Mouse (Mus musculus) liver, embryonic 12.5 days (tissue): Measurements from ENCODE around the gene Zfp454. TPM values are rescaled to one million over a fixed set of nuclear protein-coding genes. Genes with fewer than 3 reads are reported as not detected.
A peak's percentile ranks its signal among the peaks of the same experiment; 100 is the strongest.

Experiments used
- ATAC-seq: fragments of 200-750 bp; cut with Nextera tagmentation; 2 replicates; pipeline ENCODE4 v1.8.0; 2017; ENCODE audit warnings: moderate number of reproducible peaks, mild to moderate bottlenecking, moderate library complexity
- H3K27ac ChIP-seq: fragments of 300-500 bp; sonication (generic); 2 replicates; pipeline ENCODE4 v1.5.1; 2016; ENCODE audit warnings: mild to moderate bottlenecking
- H3K27me3 ChIP-seq: fragments of 300-500 bp; sonication (generic); replicated peaks from 2 replicates; pipeline ENCODE4 v1.6.1; 2016; ENCODE audit warnings: mild to moderate bottlenecking, moderate library complexity
- H3K36me3 ChIP-seq: fragments of 300-500 bp; sonication (generic); 2 replicates; pipeline ENCODE4 v1.6.1; 2016; ENCODE audit warnings: mild to moderate bottlenecking, moderate library complexity
- H3K4me1 ChIP-seq: fragments of 300-500 bp; sonication (generic); 2 replicates; pipeline ENCODE4 v1.6.1; 2016
- H3K4me2 ChIP-seq: fragments of 300-500 bp; sonication (generic); 2 replicates; pipeline ENCODE4 v1.6.1; 2016; ENCODE audit warnings: mild to moderate bottlenecking, moderate library complexity
- H3K4me3 ChIP-seq: fragments of 300-500 bp; sonication (generic); 2 replicates; pipeline ENCODE4 v1.5.1; 2016; ENCODE audit warnings: mild to moderate bottlenecking, moderate library complexity
- H3K9ac ChIP-seq: fragments of 300-500 bp; sonication (generic); 2 replicates; pipeline ENCODE4 v1.6.1; 2016; ENCODE audit warnings: mild to moderate bottlenecking, moderate library complexity
- H3K9me3 ChIP-seq: fragments of 300-500 bp; sonication (generic); replicated peaks from 2 replicates; pipeline ENCODE4 v1.6.1; 2016; ENCODE audit warnings: mild to moderate bottlenecking, moderate library complexity
- WGBS: fragments of 180-500 bp; shearing (Covaris S2); methylation state at CpG from one replicate; pipeline ENCODE4 v1.1.7; 2016; ENCODE audit not compliant: insufficient replicate concordance; 5-methylcytosine and 5-hydroxymethylcytosine counted together
- polyA plus RNA-seq: library from polyadenylated mRNA; unstranded; fragments of >200 nt; fragmentation: Nextera tagmentation; extraction: Ambion mirVana; gene quantifications from 2 replicates; pipeline ENCODE4 v1.2.1, GENCODE M21; 2016

Gene Zfp454
- polyA plus RNA-seq, 1 experiment from 2014 or later = 0.60 TPM

DNA sequence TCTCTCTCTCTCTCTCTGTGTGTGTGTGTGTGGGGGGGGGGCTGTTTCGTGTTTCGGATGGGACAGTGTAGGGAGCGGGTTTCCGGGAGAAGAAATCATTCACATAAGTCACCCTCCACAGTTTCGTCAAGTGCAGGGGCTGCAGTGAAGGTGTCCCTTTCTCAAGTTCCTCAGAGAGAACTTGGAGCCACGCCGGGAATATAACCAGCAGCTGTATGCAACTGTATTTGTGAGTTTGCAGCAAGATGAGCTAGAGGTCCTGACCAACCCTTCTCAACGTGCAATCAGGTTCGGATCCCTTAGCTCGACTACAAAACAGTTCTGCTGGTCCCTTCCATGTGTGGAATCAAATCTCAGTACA is 538 bp downstream of the Zfp454 start:
- Histone ChIP-seq H3K9me3 (no peaks in the 10 kb centered on the region), H3K9ac (0 out of 2 replicates have a peak overlapping the region, but pooled peaks have one; percentile 7), H3K36me3 (no peaks in the 10 kb centered on the region), H3K27me3 (no peaks in the 10 kb centered on the region), H3K4me1 (no peaks in the 10 kb centered on the region), H3K4me2 (peak overlapping the region; percentile 54), H3K27ac (no peak overlapping the region), H3K4me3 (peak overlapping the region; percentile 41)
- 21% methylated on average over 10 of the region's 10 CpGs for WGBS
- ATAC-seq = no peak

GRCm38 (mm10) chr11:50886231-50886932 is 1.1 kb downstream of the Zfp454 start:
- 45% methylated on average over 8 of the region's 8 CpGs for WGBS
- Histone ChIP-seq H3K27ac (no peak overlapping the region), H3K4me1 (no peaks in the 10 kb centered on the region), H3K36me3 (no peaks in the 10 kb centered on the region), H3K4me2 (peak overlapping the region; percentile 54), H3K27me3 (no peaks in the 10 kb centered on the region), H3K4me3 (peak overlapping the region; percentile 41; the same call in 1 of the 2 replicates), H3K9ac (0 out of 2 replicates have a peak overlapping the region, but pooled peaks have one; percentile 7), H3K9me3 (no peaks in the 10 kb centered on the region)
- no peak for ATAC-seq

- Histone ChIP-seq H3K27me3 (no peaks in the 10 kb centered on the region), H3K4me3 (no peak overlapping the region), H3K4me1 (no peaks in the 10 kb centered on the region), H3K27ac (no peak overlapping the region), H3K9me3 (no peaks in the 10 kb centered on the region), H3K9ac (no peak overlapping the region), H3K36me3 (no peaks in the 10 kb centered on the region), H3K4me2 (no peak overlapping the region)
- WGBS = 51% methylated on average over 3 of the region's 3 CpGs
- ATAC-seq = no peak
Observed at GRCm38 (mm10) chr11:50883756-50884155, 3.7 kb downstream of the Zfp454 start.

DNA sequence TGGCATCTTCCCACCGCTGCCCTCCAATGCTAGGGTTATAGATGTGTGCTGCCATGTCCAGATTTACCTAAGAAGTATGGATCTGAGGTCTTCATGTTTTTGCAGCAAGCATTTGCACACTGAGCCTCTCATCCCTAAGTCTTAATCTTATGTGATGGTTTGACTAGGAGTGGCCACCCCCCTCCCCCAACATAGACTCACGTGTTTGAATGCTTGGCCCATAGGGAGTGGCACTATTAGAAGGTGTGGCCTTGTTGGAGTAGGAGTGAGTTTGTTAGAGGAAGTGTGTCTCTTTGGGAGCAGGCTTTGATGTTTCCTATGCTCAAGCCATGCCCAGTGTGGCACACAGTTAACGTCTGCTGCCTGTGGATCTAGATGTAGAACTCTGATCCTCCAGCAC is 8.8 kb downstream of the Zfp454 start:
- Histone ChIP-seq H3K27ac (no peak overlapping the region), H3K4me3 (no peak overlapping the region), H3K4me1 (no peaks in the 10 kb centered on the region), H3K4me2 (no peak overlapping the region), H3K27me3 (no peaks in the 10 kb centered on the region), H3K36me3 (peaks cover 12% of the 10 kb centered on the region), H3K9me3 (peaks cover 5% of the 10 kb centered on the region), H3K9ac (no peak overlapping the region)
- ATAC-seq = no peak
- WGBS = 61% methylated on average over 3 of the region's 3 CpGs

DNA sequence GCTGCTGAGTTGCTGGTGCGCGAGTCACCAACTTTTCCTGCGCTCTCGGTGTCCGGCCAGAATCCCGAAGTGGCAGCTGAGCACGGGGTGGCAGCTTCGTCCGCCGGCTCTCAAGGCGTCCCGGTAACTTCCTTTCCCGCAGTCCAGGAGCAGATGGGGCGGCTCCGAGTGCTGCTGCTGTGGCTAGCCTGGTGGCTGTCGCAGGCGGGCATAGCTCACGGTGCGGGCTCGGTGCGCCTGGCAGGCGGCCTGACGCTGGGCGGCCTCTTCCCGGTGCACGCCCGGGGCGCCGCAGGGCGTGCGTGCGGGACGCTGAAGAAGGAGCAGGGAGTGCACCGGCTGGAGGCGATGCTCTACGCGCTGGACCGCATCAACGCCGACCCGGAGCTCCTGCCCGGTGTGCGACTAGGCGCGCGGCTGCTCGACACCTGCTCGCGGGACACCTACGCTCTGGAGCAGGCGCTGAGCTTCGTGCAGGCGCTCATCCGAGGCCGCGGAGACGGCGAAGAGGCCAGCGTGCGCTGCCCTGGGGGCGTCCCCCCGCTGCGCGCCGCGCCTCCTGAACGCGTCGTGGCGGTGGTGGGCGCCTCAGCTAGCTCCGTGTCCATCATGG is 36.4 kb downstream of the Zfp454 start:
- H3K9me3 ChIP-seq = no peaks in the 10 kb centered on the region
- no peak overlapping the region for H3K9ac ChIP-seq
- ATAC-seq = no peak
- H3K27me3 ChIP-seq = peaks cover 64% of the 10 kb centered on the region
- 0 out of 2 replicates have a peak, but pooled peaks cover 5% of the 10 kb centered on the region for H3K4me1 ChIP-seq
- no peak overlapping the region for H3K27ac ChIP-seq
- WGBS = 2% methylated on average over 68 of the region's 72 CpGs
- peak overlapping the region; percentile 34 for H3K4me3 ChIP-seq
- no peaks in the 10 kb centered on the region for H3K36me3 ChIP-seq
- H3K4me2 ChIP-seq = peak overlapping the region; percentile 62

DNA sequence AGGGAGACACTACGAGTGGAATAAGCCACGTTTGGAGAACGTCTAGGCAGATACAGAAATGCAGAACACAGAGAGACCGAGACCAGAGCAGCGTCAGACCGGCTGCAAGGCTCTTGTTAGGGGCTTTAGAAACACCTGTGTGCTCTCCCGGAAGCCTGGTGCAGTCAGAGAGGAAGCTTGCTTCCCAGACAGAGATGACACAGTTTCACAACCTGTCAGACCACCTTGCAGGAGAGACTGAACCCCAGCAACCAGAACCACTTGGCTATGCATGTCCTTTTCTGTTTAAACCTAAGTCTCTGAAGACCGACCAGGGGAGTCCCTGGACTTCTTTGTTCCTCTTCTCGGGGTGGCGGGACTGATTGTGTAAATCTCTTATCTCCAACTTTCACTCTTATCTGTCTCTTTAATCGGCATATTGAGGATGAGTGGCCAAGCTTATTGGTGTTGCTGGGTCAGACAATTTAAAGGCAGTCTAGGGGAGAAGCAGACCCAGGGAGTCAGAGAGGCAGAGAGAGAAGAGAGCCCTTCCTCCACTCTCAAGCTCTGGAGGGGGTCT is 37.2 kb downstream of the Zfp454 start, which contains the start of gene Grm6:
Gene Grm6, plus strand, starts transcription at position 509 of the 559 bp plus-strand sequence.
- WGBS = 2% methylated on average over 11 of the region's 11 CpGs
- H3K36me3 ChIP-seq = no peaks in the 10 kb centered on the region
- no peak for ATAC-seq

DNA sequence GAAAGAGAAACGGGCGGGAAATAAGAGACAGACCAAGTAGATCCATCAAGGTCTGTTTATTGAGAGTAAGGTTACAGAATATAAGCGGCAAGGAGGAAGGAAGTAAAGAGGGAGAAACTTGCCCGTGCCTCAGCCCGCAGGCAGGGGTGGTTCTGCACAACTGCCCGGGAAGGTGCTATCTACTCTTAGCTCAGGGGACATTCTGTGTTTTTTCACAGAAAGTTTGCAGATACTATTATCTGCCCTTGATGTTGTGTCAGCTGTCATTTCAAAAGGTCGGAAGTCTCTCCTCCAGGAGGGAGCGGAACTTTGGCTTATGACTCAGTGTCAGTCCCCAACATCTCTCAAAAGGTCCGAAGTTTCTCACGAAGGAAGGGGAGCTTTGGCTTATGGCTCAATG is 38.1 kb downstream of the Zfp454 start:
- Histone ChIP-seq H3K9ac (no peak overlapping the region), H3K27me3 (peaks cover 67% of the 10 kb centered on the region), H3K36me3 (no peaks in the 10 kb centered on the region), H3K4me2 (no peak overlapping the region), H3K27ac (no peak overlapping the region), H3K4me3 (no peak overlapping the region), H3K9me3 (no peaks in the 10 kb centered on the region), H3K4me1 (0 out of 2 replicates have a peak, but pooled peaks cover 5% of the 10 kb centered on the region)
- ATAC-seq = no peak
- WGBS = 2% methylated on average over 10 of the region's 10 CpGs

More for the DNA sequence above, 37.2 kb downstream of the Zfp454 start, which contains the start of gene Grm6:
- H3K9me3 ChIP-seq = no peaks in the 10 kb centered on the region
- peak within 1 kb of the TSS; percentile 62 for H3K4me2 ChIP-seq
- H3K27me3 ChIP-seq = peaks cover 64% of the 10 kb centered on the region
- no peak within 1 kb of the TSS for H3K9ac ChIP-seq
- 0 out of 2 replicates have a peak, but pooled peaks cover 5% of the 10 kb centered on the region for H3K4me1 ChIP-seq
- H3K27ac ChIP-seq = no peak within 1 kb of the TSS
- H3K4me3 ChIP-seq = peak within 1 kb of the TSS; percentile 34

DNA sequence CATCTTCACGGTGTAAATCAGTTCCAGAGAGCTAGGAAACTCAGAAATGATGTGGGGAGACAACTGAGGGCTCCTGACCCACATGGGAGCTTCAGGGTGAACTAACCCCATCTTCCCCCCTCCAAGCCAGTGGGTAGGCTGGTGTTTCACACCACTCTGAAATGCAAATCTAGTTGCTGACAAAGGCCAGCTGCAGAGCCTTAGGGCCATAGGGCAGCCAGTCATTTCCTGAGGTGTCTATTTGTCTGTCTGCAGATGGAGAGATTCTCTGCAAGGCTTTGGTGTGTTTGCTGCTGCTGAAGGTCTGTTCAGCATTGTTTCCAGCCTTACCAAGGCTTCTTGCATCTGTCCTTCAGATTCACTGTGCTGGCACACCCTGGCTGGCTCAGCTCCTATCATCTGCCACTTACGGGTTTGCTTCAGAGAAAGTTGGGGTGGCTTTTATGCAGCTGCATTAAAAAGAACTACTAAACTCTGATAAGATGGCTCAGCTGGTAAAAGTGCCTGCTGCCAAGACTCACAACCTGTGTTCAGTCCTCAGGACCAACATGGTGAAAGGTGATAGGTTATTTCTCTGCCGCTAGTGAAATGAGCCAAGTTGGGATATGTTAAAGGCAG is 38.8 kb downstream of the Zfp454 start:
- H3K4me2 ChIP-seq = no peak overlapping the region
- no peaks in the 10 kb centered on the region for H3K9me3 ChIP-seq
- peaks cover 67% of the 10 kb centered on the region for H3K27me3 ChIP-seq
- H3K4me3 ChIP-seq = no peak overlapping the region
- no peak overlapping the region for H3K27ac ChIP-seq
- no peak overlapping the region for H3K9ac ChIP-seq
- ATAC-seq = no peak
- WGBS = 28% methylated on average over 3 of the region's 3 CpGs
- H3K4me1 ChIP-seq = 0 out of 2 replicates have a peak, but pooled peaks cover 5% of the 10 kb centered on the region
- H3K36me3 ChIP-seq = no peaks in the 10 kb centered on the region

DNA sequence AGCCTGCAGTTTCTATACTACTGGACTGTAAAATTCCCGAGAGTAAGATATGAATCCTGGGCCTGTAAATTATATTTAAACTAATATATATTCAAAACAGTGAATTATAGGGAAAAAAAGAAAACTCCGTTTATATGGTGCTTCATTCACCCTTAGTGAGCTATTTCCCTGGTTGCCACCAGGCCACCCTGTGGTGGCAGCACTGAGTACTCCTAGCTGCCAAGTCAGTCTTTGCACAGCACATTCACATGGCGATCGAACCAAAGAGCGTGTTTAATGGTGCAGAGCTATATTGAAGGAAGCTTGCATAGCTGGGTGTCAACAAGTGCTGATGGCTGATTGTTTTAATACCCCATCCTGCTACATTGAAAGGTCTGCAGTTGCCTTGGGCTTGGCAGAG is 40.4 kb downstream of the Zfp454 start:
- Histone ChIP-seq H3K27ac (no peak overlapping the region), H3K9me3 (no peaks in the 10 kb centered on the region), H3K4me1 (0 out of 2 replicates have a peak, but pooled peaks cover 5% of the 10 kb centered on the region), H3K4me3 (no peak overlapping the region), H3K4me2 (no peak overlapping the region), H3K27me3 (peaks cover 54% of the 10 kb centered on the region), H3K9ac (no peak overlapping the region), H3K36me3 (no peaks in the 10 kb centered on the region)
- no peak for ATAC-seq
- WGBS = 60% methylated on average over 5 of the region's 5 CpGs

GRCm38 (mm10) chr11:50845951-50846350 is 41.5 kb downstream of the Zfp454 start:
- Histone ChIP-seq H3K4me1 (0 out of 2 replicates have a peak, but pooled peaks cover under 1% of the 10 kb centered on the region), H3K4me2 (no peak overlapping the region), H3K36me3 (no peaks in the 10 kb centered on the region), H3K4me3 (no peak overlapping the region), H3K9me3 (no peaks in the 10 kb centered on the region), H3K9ac (no peak overlapping the region), H3K27ac (no peak overlapping the region), H3K27me3 (peaks cover 43% of the 10 kb centered on the region)
- 76% methylated on average over 3 of the region's 3 CpGs for WGBS
- ATAC-seq = no peak

- Histone ChIP-seq H3K9ac (peak within 1 kb of the TSS; percentile 56), H3K9me3 (no peaks in the 10 kb centered on the region), H3K4me3 (peak within 1 kb of the TSS; percentile 48), H3K36me3 (no peaks in the 10 kb centered on the region), H3K4me1 (no peaks in the 10 kb centered on the region), H3K27ac (no peak within 1 kb of the TSS), H3K4me2 (peak within 1 kb of the TSS; percentile 71), H3K27me3 (peaks cover 3% of the 10 kb centered on the region; the same call in 1 of the 2 replicates)
- ATAC-seq = peak; percentile 79
- 29% methylated on average over 22 of the region's 22 CpGs for WGBS
Observed at GRCm38 (mm10) chr11:50841023-50841735, 46.3 kb downstream of the Zfp454 start, which contains the start of gene Zfp879. Zfp879 (minus strand) TSS chr11:50841552.
